Mouse (Mus musculus) embryonic facial prominence, embryonic 11.5 days (tissue): Measurements from ENCODE around the gene Plekhs1. TPM values are rescaled to one million over a fixed set of nuclear protein-coding genes. Genes with fewer than 3 reads are reported as not detected.
"Not testable (repeated sequence)": the region's sequence is repeated elsewhere in the genome, so short reads cannot be mapped to it uniquely, and the experiment has no call there.

ENCODE experiments used
- ATAC-seq: fragments of 200-750 bp; cut with Nextera tagmentation; replicated peaks from 2 replicates; pipeline ENCODE4 v1.8.0; 2017; ENCODE audit warnings: low read depth; ENCODE audit not compliant: insufficient number of reproducible peaks, low FRiP score, low TSS enrichment
- DNase-seq: peaks from one replicate; pipeline ENCODE4 v3.0.0-alpha.2; 2015; ENCODE audit warnings: low spot score
- H3K27ac ChIP-seq: fragments of 300-500 bp; sonication (generic); replicated peaks from 2 replicates; pipeline ENCODE4 v1.5.1; 2014; ENCODE audit warnings: mild to moderate bottlenecking, low read depth, low read length, control low read depth
- H3K27me3 ChIP-seq: fragments of 300-500 bp; sonication (generic); 2 replicates; pipeline ENCODE4 v1.6.1; 2014; ENCODE audit warnings: mild to moderate bottlenecking, low read length, moderate library complexity, mixed read lengths; ENCODE audit not compliant: control insufficient read depth, insufficient read depth
- H3K36me3 ChIP-seq: fragments of 300-500 bp; sonication (generic); replicated peaks from 2 replicates; pipeline ENCODE4 v1.6.1; 2014; ENCODE audit warnings: low read depth, mild to moderate bottlenecking, low read length, moderate library complexity, mixed read lengths; ENCODE audit not compliant: control insufficient read depth, insufficient read depth
- H3K4me1 ChIP-seq: fragments of 300-500 bp; sonication (generic); 2 replicates; pipeline ENCODE4 v1.6.1; 2014; ENCODE audit warnings: low read length, mixed read lengths; ENCODE audit not compliant: control insufficient read depth, insufficient read depth
- H3K4me2 ChIP-seq: fragments of 300-500 bp; sonication (generic); 2 replicates; pipeline ENCODE4 v1.6.1; 2014; ENCODE audit warnings: low read depth, mild to moderate bottlenecking, control low read depth, low read length, moderate library complexity
- H3K4me3 ChIP-seq: fragments of 300-500 bp; sonication (generic); 2 replicates; pipeline ENCODE4 v1.5.1; 2014; ENCODE audit warnings: low read depth, low read length, control low read depth
- H3K9ac ChIP-seq: fragments of 300-500 bp; sonication (generic); replicated peaks from 2 replicates; pipeline ENCODE4 v1.6.1; 2014; ENCODE audit warnings: mild to moderate bottlenecking, control low read depth, low read length
- H3K9me3 ChIP-seq: fragments of 300-500 bp; sonication (generic); replicated peaks from 2 replicates; pipeline ENCODE4 v1.6.1; 2016; ENCODE audit warnings: mild to moderate bottlenecking, low read length, inconsistent platforms, mixed read lengths; ENCODE audit not compliant: control insufficient read depth
- whole genome bisulfite sequencing: fragments of 180-500 bp; shearing (Covaris S2); extraction: QIAGEN DNeasy Blood & Tissue Kit; methylation state at CpG from one replicate; pipeline ENCODE4 v1.1.7; 2014; 5-methylcytosine and 5-hydroxymethylcytosine counted together
- polyA plus RNA-seq: library from polyadenylated mRNA; unstranded; fragments of >200 nt; fragmentation: Nextera tagmentation; extraction: Ambion mirVana; gene quantifications from 2 replicates; pipeline ENCODE4 v1.2.1, GENCODE M21; 2014

Plekhs1 gene
- polyA plus RNA-seq, 1 experiment from 2014 or later: 0.20 TPM

DNA sequence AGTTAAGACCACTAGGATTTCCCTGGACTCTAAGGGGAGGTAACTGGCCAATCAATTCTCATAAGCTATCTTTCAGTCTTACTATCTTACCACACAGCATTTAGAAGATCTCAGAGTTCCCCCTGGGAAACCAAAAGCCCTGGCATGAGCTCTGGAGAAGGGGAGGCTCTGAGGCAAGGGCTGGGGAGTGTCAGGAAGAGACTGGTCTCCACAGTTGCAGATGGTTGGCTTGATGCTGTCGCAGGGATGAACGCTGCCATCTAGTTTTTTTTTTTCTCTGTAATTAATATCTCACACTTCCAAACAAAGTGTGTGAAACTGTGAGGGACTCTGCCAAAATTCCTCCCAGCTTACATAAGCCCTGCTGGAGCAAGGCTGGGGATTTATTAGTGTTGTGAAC lies 32.7 kb downstream of the Plekhs1 start:
- H3K27ac ChIP-seq, H3K9ac ChIP-seq, H3K4me1 ChIP-seq, H3K27me3 ChIP-seq, H3K36me3 ChIP-seq, H3K4me2 ChIP-seq, H3K4me3 ChIP-seq, ATAC-seq, DNase-seq, H3K9me3 ChIP-seq: not testable (repeated sequence)
- WGBS: no CpG with 5 or more reads among the region's 2 CpGs

DNA sequence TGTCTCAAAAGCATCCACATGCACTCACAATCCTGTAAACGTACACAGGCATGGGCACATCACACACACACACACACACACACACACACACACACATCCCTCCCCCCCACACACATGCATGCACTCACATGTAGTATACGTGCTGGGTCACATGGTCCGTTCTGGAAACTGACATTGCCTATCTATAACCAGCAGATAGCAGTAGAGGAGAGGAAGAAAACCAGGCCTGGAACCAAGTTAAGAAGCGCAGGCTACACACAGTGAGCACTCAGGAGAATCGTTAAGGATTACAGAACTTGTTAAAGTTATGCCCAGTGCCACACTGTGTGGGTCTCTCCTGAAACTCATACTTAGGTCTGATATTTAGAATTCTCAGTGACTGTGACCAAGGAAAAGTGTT lies 41.6 kb downstream of the Plekhs1 start:
- H3K4me1 ChIP-seq, ATAC-seq, H3K36me3 ChIP-seq, DNase-seq, H3K4me3 ChIP-seq, H3K27ac ChIP-seq, H3K9ac ChIP-seq, H3K9me3 ChIP-seq, H3K4me2 ChIP-seq, H3K27me3 ChIP-seq: not testable (repeated sequence)
- no CpG with 5 or more reads among the region's 5 CpGs for WGBS

DNA sequence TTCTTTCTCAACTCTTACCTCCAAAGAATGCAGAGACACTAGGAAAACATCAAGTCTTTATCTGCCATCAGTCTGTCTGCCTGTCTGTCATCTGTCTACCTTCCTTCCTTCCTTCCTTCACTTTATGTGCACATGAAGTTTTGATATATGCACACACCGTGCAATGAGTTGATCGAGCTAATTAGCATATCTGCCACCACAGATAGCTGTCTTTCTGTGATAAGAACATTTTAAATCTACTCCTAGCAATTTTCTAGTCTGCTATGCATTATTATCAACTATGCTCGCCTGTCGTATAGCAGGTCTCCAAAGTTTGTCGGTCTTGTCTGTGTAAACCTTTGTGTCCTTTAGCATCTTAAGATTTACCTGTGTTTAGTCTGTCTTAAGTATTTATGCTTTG lies 42.1 kb downstream of the Plekhs1 start:
- not testable (repeated sequence) for H3K27ac ChIP-seq, H3K4me1 ChIP-seq, H3K27me3 ChIP-seq, H3K36me3 ChIP-seq, H3K4me2 ChIP-seq, H3K9ac ChIP-seq, H3K4me3 ChIP-seq, H3K9me3 ChIP-seq, ATAC-seq, DNase-seq
- no CpG with 5 or more reads among the region's 5 CpGs for WGBS

DNA sequence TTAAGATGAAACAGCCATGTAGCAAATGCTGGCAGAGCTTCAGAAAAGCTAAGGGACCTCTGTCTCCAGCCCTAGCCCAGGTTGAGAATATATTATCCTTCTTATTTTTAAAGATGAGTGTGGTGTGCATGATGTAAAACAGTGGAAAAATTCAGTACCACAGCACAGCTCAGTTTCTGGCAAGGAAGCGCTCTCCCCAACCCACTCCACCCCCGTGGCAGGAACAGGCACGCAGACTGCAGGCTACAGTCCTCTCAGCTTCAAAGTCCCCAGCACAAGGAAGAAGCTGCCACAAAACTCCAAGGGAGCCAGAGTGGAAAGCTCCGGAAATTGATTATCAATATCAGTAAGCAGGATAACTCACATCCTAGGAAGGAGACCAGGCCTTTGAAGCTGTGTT lies 49.8 kb downstream of the Plekhs1 start:
- not testable (repeated sequence) for H3K4me3 ChIP-seq, H3K36me3 ChIP-seq, H3K9ac ChIP-seq, H3K4me2 ChIP-seq, H3K27me3 ChIP-seq, H3K27ac ChIP-seq, H3K9me3 ChIP-seq, ATAC-seq, H3K4me1 ChIP-seq, DNase-seq
- no CpG with 5 or more reads among the region's 4 CpGs for WGBS

DNA sequence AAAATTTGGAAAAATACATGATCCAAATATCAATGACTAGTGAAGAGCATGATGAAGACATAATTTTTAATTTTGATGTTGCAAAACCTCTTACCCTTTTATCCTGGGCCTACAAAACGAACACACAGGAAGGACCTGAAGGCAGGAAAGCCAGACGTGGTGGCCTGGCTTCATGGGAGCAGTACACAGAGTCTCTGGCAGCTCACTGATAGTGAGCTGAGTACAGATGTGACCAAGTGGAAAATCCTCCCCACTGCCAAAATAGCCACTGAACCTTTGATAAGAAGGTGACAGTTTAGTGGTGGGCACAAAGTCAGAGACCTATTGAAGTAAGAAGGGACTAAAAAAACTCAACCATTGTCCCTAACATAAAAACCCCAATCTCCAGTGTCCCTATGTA lies 52.1 kb downstream of the Plekhs1 start:
- not testable (repeated sequence) for H3K4me3 ChIP-seq, H3K27ac ChIP-seq, H3K9me3 ChIP-seq, H3K4me1 ChIP-seq, H3K4me2 ChIP-seq, H3K27me3 ChIP-seq, DNase-seq, H3K9ac ChIP-seq, H3K36me3 ChIP-seq, ATAC-seq
- WGBS: no CpG with 5 or more reads among the region's 2 CpGs

DNA sequence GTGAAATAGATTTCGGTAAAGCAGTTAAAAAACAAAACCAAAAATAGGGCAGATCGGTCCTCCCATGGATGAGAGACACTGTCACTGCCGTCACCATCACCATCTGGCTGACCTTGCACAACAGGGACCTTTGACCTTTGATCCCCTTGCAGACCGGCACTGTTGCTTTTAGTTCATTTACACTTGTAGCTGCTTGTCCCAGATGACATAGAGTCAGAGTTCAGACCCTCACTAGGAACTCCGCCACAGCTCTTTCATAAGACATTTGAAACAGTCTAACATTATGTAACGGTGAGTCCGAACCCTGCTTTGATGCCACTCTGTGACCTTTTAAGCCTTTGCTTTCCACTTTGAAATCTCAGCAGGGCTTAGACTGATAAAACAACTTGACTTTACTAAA lies 58.0 kb downstream of the Plekhs1 start:
- not testable (repeated sequence) for ATAC-seq, H3K9ac ChIP-seq, DNase-seq, H3K4me1 ChIP-seq, H3K9me3 ChIP-seq, H3K4me2 ChIP-seq, H3K36me3 ChIP-seq, H3K4me3 ChIP-seq, H3K27me3 ChIP-seq, H3K27ac ChIP-seq
- no CpG with 5 or more reads among the region's 7 CpGs for whole genome bisulfite sequencing

DNA sequence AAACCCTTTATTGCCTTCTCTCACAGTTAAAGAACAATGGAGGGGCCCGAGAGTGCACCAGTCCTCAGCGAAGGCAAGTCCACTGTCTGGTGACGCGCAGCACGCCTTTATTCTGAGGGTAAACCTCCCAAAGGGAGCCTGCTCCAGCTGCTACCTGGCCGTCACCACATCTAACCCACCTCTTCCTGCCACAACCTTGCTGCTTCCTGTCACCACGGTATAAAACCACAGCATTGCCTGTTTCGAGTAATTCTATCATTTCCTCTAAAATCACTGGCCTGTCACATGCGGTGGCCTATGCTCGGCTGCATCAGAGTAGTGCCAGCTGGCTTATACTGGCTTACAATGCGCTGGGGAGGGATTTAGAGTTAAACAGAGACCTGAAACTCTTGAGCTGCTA lies 69.1 kb downstream of the Plekhs1 start:
- H3K4me1 ChIP-seq, DNase-seq, H3K36me3 ChIP-seq, ATAC-seq, H3K4me3 ChIP-seq, H3K9ac ChIP-seq, H3K27me3 ChIP-seq, H3K27ac ChIP-seq, H3K4me2 ChIP-seq, H3K9me3 ChIP-seq: not testable (repeated sequence)
- WGBS: no CpG with 5 or more reads among the region's 11 CpGs

DNA sequence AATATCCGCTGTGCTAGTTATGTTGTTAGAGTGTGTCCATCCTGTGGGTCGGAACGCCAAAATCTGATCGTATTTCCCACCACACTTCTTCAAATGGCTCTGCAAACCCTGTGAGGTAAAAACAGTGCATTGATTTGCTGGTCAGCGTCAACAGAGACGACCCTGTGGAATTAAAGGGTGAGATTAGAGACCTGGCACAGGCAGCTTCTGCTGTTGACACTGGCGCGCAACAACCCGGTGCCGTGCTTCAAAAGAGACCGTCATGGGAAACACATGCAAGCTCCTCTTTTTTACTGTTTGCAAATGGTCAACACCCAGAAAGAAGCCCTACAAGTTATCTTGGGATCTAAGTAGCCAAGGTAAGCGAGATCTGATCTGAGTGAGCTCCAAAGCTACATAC lies 69.8 kb downstream of the Plekhs1 start:
- no peaks in the 10 kb centered on the region for H3K9me3 ChIP-seq
- no peak overlapping the region for H3K4me2 ChIP-seq
- WGBS: 93% methylated on average over 12 of the region's 12 CpGs
- DNase-seq (no peak), ATAC-seq (no peak)
- no peaks in the 10 kb centered on the region for H3K27me3 ChIP-seq
- H3K4me3 ChIP-seq: no peak overlapping the region
- no peaks in the 10 kb centered on the region; the same call in 1 of the 2 replicates for H3K36me3 ChIP-seq
- no peak overlapping the region for H3K27ac ChIP-seq
- H3K4me1 ChIP-seq: no peaks in the 10 kb centered on the region
- H3K9ac ChIP-seq: no peak overlapping the region
